Mouse (Mus musculus): Measurements from ENCODE around the gene Iqschfp.

Gene Iqschfp

DNA sequence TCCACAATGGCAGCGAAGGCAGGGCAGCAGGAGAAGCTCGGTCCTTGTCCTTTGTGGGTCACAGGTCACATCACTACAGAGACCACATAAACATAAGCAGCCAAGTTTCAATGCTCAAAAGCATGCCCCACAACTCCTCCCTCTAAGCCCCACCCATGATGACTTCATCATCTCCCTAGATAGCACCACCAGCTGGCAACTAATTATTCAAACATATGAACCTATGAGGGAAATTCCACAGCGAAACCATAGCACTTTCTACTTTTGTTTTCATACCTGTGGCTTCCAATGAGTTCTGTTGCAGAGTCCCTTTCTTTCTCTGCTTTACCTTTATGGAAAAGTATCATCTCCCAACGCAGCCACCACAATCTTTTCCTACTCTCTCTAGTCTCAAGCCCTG lies 443.5 kb downstream of the Iqschfp start:
- no peak for DNase-seq (ENCODE audit: low spot score in 2 of 2)

DNA sequence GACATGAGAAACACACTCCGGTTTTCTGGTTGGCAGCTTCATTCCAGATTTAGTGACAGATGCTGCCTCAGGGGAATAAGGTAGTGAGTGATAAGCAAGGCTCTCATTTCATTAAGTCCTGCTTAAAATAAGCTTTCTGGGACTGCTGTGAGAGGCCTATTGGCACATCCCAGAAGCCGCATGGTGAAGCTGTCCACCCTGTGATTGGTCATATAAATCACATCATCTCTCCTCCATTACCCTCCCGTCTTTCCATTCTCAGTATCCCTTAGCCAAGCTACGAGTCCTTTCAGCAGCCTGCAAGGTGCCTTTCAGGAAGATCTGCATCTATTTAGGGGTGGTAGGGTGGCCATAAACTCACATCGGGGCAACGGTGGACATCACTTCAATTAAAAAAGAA lies 458.6 kb downstream of the Iqschfp start:
- no peak for DNase-seq (ENCODE audit: low spot score in 2 of 2)

DNA sequence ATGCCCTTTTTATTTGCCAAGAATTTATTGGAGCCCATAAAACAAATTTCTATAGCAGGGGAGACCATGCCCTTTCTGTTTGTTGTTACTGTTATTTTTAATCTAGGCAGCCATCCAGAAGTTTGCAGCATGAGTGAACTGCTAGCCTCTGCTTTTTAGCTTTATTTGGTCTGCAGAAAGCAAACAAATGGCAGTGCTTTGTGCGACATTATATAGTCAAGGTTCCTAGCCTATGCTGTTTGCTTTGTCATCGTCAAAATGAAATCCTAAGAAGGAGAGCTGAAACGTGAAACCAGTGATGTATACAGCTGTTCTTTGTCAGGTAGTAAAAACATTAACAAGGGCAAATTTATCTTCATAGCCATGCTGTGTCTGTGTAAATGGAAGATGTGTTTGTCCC lies 459.4 kb downstream of the Iqschfp start:
- DNase-seq (ENCODE audit: low spot score in 2 of 2), result no peak

DNA sequence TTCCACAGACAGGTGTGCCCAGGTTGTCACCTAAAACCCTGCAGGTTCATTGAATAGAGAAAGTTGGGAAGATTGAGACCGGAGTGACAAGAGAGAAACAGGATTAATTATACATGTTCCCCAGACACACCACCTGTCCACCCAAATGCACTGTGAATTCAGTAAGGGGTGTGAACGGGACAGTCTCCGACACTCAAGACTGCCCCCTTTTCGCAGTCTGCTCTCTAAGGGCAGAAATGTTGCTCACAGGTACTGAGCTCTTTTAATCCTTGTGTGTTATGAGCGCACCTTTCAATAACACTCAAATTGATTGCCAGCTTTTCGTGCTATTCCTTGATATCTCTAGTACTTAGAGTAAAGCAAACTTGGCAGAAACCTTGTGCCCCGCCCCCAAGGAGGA lies 460.9 kb downstream of the Iqschfp start:
- DNase-seq (ENCODE audit: low spot score in 2 of 2), result no peak

DNA sequence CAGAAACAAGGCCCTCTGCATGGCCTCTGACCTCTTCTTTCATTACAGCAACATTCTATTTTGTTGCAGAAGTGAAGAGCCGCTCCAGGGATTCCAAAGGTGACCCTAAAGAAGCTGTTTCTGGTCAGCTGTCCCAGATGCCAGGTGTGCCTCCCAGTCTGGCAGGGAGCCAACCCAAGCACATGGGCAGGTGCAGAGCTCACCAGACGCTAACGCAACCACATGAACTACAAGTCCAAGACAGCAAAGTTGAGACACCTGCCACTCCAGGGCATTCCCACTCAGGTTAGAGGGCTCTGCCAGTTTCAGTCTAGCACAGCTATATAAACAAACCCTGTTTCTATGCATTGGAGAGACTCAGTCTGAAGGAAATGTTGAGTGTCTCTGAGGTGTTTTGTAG lies 461.5 kb downstream of the Iqschfp start:
- DNase-seq (ENCODE audit: low spot score in 2 of 2), result no peak

DNA sequence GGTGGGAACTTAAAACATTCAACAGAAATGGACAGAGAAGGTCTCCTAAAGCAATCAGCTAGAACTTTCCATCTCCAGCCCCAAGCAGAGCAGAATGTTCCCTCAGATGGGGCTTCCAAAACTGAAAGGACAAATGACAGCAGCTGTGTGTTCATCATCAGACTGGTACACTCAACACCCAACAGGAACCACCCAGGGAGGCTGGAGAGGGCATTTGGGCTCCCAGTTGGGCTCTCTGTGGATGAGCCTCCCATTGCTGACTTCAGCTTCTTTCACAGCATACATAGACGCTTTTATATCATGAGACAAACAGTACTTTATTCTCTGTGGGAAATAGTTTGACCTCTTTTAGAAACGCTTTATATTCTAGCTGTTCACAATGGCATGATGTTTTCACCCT lies 464.5 kb downstream of the Iqschfp start:
- no peak for DNase-seq (ENCODE audit: low spot score in 2 of 2)

DNA sequence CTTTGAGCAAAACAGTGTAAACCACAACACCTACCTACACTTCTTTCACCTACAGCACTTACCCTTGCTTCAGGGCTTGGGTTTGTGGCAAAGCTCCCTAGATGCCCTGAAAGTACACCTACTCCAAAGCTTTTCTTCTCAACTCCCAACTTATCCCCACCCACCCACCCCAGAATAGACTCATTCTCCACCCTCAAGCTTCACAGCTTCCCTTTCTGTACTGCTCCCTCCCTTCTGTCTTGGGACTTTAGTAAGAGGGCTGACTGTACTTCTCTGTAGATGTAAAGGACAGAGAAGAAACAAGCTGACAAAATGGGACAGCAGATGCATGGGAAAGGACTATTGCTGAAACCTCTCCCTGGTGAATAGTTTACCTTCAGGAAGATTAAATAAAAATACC lies 476.0 kb downstream of the Iqschfp start:
- DNase-seq (ENCODE audit: low spot score in 2 of 2), result no peak

DNA sequence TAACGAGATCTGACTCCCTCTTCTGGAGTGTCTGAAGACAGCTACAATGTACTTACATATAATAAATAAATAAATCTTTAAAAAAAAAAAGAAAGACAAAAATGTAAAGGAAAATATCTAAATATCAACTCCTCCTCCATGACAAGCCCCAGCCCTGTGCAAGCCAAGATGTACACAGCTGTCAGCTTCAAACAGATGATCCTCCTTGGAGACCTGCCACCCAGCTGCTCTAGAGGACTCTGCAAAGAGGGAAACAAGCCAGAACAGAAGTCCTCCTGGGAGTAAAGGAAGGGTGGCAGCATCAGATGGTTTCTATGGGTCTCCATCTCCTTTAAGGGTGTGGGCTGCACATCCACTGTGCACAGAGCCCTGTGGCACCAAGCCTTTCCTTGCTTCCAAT lies 480.9 kb downstream of the Iqschfp start:
- no peak for DNase-seq (ENCODE audit: low spot score in 2 of 2)

DNA sequence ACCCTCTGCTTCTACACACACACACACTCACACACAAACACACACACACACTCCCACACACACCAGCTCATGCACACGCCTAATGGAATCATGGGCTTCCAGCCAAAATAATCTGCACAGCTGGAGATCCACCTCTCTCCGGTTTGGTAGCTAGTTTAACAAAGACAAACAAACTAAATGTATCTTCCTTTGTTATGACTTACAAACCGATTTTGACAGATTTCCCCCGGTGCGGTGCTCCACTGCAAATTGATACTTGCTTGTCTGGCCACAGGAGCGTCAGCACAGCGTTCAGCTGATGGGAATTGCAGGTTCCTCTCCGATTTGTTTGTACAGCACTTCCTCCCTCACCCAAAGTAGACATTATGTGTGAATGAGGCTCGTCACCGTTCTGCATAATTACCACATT lies 483.1 kb downstream of the Iqschfp start:
- no peak for DNase-seq (ENCODE audit: low spot score in 2 of 2)

DNA sequence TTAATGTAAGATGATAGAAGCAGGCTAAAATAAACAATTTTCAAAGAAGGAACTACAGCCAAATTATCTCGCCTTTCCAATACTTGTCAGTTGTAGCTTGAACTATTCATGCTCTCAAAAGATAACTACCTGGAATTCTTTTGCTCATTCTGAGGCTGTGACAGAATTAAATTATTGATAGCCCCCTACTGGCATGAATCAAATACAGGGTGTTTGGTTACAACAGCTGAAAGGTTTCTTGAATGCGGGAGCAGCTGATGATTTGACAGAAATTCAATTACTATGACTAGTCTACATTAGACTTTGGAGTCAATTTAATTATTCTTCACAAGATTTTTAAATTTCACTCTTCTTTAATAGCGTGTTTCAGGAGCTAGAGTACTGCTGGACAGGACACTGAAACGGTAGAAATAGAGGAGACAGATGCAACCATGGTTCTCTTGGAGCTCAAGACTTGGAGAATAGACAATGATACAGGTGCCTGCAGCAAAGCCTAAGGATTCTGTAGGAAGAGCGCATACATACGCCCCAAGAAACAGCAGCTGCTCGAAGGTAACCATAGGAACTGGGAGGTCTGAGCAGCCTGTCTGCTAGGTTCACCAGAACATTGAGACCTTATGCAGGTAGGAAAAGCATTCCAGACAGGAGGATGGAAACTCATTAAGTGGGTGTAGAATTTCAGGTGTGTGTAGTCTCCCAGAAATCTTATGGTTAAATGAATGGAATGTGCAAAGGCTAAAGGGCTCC lies 485.6 kb downstream of the Iqschfp start:
- DNase-seq (ENCODE audit: low spot score in 2 of 2), result no peak

DNA sequence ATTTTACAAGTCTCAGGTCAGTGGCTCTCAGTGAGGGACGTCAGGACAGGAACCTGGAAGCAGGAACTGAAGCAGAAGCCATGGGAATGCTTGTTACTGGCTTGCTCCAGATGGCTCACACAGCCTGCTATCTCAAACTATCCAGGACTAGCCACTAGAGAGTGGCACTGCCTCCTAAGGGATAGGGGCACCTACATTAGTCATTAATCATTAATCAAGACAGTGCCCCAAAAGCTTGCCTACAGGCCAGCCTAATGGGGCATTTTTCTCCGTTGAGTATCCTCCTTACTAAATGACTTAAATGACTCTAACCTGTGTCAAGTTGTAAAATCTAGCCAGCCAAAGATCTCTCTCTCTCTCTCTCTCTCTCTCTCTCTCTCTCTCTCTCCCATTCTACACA lies 486.8 kb downstream of the Iqschfp start:
- no peak for DNase-seq (ENCODE audit: low spot score in 2 of 2)

DNA sequence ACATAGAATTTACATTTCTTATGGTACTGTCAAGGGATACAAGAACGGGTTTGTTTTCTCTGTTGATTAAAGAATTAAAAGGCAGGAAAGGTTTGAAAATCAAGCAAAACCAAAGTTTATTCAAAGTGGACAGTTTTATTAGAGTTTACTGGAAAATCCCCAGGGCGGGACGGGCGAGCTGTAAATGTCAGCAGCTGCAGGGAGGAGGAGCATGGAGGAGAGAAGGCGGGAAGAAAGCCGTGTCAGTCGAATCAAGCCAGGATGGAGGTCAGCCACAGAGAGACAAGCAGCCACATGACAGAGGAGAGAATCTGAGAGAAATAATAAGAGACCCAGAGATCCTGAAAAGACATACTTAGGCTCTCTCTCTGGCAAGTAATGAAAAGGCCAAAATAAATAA lies 487.2 kb downstream of the Iqschfp start:
- DNase-seq (ENCODE audit: low spot score in 2 of 2), result no peak

DNA sequence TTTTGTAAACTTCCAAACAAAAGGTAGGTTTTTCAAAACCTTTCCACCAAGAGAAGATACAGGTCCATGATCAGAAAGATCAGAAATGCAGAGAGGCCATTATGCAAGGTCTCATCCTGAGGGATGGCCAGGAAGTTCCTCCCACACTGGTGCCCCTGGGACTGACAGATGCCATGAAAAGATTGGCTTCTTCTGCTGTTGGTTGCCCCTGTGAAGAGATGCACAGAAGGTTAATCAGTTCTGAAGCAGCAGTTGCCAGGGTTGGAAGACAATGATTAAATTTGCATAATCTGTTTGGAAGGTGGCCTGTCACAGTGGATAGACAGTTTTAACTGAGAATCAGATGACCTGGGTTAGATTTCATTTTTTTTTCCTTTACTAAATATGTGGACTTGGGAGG lies 491.6 kb downstream of the Iqschfp start:
- DNase-seq (ENCODE audit: low spot score in 2 of 2), result no peak

DNA sequence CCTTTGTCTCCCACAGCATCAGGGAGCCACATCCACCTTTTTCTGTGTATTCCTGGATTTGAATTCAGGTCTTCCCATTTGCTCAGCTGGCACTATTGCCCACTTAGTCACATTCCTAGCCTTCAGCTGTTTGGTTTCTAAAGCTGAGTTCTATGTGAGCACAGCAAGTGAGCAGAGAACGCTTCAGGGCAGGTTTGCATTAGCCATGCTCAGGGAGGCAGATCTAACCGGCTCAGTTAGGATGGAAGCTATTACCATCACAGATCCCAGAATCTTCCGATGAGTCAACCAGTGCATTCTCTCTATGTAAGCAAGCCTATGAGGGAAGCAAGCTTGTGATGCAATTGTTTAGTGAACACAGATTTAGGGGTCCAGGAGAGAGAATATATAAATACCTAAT lies 493.5 kb downstream of the Iqschfp start:
- DNase-seq (ENCODE audit: low spot score in 2 of 2), result no peak

DNA sequence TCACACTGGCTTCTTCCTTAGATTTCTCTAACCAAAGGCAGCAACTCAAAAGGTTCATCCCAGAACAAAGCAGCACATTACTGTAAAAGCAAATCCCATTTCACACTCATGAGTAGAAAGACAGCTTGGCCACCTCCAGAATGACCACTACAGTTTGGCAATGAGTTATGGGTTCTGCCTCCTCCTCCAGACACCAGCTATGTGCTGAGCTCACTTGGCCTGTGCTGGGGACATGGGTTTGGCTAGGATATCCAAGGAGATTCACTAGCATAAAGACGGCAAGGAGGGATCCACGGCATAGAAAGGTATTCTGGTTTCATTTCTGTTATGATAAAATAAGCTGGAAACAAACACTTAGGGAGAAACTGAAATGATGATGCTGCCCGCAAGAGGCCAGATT lies 496.0 kb downstream of the Iqschfp start:
- DNase-seq (ENCODE audit: low spot score in 2 of 2), result no peak

DNA sequence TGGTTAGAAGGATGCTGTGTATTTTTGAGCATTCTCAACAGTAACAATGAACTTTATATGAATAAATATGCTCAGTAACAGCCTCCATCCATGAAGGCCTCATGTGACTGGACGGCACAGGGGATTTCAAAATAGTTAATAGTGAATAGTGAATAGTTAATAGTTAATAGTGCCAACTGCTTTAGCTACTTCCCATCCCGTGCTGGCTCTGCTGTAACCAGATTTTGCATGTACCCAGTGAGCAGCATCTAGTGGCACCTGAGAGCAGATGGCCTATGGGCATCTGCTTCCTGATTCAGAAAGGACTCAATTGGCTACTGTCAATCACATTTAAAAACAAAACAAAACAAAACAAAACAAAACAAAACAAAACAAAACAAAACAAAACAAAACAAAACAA lies 501.5 kb downstream of the Iqschfp start:
- no peak for DNase-seq (ENCODE audit: low spot score in 2 of 2)

DNA sequence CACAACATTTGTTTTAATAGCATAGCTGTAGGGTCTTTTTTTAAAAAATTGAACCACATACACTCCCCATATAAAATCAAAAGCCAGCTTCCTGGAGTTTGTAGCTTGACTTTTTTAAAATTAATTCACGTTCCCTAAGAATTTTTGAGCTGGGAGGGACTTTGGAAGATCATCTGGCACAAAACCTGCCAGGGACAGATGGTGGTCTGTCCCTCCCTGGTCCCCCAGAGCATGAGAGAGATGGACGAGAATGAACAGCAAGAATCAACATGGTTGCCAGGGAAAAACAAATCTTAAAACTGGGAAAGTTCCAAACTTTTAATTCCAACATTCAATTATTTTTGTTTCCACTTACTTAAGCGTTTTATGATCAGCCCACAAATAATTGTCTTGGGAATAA lies 506.7 kb downstream of the Iqschfp start:
- no peak for DNase-seq (ENCODE audit: low spot score in 2 of 2)

DNA sequence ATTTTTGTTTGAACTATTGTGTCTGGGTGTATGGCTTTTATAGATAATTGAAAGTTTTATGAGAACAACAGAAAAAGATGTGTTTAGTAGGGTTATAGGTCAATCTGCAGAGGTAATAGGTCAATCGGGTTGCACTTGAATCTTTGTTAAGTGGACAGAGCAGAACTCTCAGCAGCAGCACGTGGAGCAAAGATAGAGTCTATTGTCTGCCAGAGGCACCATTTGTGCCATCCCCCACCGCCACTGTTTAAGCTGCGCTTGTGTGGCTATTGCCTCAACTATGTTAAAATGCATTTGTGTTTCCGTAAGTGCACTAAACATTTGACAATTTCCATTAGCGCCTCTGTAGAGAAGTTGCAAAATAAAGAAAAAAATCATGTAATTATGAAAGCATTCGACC lies 508.1 kb downstream of the Iqschfp start:
- DNase-seq (ENCODE audit: low spot score in 2 of 2), result no peak

DNA sequence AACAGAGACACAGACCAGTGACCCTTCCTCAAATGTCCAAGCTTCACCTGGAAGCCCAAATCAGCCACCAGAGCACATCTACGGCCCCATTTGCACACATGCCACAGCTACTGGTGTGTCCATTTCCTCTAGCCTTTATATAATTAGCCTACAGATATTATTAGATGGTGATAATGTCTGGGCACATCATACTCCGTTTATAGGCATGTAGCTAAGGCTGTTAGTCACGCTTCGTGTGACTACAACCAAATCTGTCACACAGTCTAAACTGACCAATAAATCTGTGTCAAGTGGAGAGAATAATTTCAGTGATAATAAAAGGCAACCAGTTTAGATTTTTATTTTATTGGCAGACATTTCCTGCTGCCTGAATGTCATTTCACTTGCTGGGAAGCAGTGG lies 511.3 kb downstream of the Iqschfp start:
- no peak for DNase-seq (ENCODE audit: low spot score in 2 of 2)

DNA sequence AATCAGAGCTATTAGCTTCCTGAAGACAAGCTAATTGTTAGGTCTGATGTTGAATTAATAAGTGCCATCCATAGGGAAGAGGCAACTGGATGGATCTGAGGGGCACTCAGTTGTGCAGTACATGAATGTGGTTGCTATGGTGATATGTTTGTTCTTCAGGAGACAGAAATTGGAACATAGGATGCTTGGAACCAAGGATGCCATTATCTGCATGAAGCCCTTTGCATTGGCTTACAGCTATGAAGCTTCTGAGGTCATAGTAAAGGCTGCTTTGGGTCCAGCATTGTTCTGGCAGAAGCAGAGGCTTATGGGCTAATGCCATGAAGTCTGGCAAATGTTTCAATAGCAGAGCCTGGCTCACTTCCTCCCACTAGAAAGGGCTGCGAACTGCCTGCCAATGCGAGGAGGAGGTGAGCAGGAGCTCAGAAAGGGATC lies 511.8 kb downstream of the Iqschfp start:
- no peak for DNase-seq (ENCODE audit: low spot score in 2 of 2)

DNA sequence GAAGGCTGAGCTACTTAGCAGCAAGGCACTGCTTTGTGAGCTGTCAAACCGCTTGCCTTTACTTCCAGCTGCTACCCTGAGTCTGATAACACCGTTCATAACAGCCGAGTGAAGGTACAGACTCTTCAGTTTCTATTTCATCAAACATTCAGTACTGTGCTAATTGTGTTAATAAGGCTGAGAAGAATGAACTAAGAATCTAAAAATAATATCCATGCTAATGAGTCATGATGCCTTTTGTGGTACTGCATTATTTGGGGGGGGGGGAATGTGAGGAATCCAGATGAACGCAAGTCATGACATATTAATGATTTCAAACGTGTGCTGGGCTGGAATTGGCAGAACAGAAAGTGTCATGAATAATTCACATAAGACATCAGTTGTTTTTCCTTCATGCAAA lies 513.7 kb downstream of the Iqschfp start:
- no peak for DNase-seq (ENCODE audit: low spot score in 2 of 2)

DNA sequence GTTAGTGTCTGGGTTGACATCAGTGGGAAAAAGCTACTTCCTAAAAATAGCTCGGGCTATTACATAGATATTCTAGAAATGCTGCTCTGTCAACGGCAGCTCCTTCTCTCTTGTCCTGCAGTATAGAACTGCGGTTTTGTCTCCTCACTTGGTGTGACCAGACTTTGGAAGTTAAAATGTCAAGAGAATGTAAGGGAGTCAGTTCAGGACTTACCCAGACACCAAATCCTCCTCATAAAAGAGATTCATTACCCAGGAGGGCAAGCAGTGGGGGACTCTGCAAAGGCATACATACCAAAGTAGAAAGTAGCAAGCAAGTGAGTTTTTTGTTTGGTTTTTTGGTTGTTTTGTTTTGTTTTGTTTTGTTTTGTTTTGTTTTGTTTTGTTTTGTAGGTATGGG lies 520.2 kb downstream of the Iqschfp start:
- DNase-seq (ENCODE audit: low spot score in 2 of 2), result no peak

DNA sequence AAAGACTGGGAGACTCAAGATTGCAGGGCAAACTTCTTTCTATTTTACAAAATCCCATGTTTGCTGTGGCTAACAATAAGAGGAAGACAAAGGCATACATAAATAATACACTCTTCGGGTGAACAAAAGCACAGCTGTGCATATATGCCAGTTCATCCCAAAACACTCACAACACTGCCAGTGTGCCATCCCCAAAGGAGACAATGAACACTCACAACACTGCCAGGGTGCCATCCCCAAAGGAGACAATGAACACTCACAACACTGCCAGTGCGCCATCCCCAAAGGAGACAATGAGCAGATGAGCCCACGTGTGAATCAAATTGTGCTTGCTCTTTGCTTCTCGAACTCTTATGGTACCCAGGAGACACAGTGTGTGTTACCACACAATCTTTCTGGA lies 527.8 kb downstream of the Iqschfp start:
- no peak for DNase-seq (ENCODE audit: low spot score in 2 of 2)

DNA sequence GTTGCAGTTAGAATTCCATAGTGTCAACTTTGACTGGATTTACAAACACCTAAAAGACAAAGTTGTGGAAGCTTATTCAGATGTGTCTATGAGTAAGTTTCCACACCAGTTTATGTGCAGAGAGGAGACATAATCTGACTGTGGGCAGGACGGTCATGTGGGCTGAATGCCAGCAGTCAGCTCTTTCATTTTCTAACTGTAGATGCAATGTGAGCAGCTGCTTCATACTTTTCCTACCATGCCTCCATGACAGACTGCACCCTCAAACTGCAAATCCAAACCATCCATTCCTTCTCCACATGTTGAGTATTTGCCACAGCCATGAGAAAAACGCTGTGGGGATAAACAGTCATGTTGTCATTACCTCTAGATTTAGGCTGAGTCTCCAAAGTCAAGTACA lies 528.9 kb downstream of the Iqschfp start:
- no peak for DNase-seq (ENCODE audit: low spot score in 2 of 2)
